ENCODE assay signal across 8 mouse cellular contexts in genomic region chr8:123884721-123885565, GRCm38 (mm10). TPM values are rescaled to one million over a fixed set of nuclear protein-coding genes. Genes with fewer than 3 reads are reported as not detected.
DNase-seq lines count a peak whose midpoint lies in the region; ATAC-seq lines count a peak whose summit lies in the region.

No protein-coding gene starts in this region.

- no peak overlapping the region for H3K4me3 ChIP-seq in kidney, embryonic 15.5 days (replicated peaks)
- H3K4me3 ChIP-seq in embryonic facial prominence, embryonic 11.5 days (ENCODE audit: low read depth, low read length), result no peak overlapping the region
- peak overlapping the region; percentile 8; the same call in 1 of the 2 replicates for H3K4me3 ChIP-seq in hindbrain, embryonic 13.5 days
- no peak overlapping the region for H3K4me3 ChIP-seq in macrophage (ENCODE audit: inconsistent target)
- H3K4me3 ChIP-seq in stomach, embryonic 14.5 days (ENCODE audit: low read depth, low read length), result no peak overlapping the region

- no peak for DNase-seq in kidney, adult 18-20 months
- DNase-seq in embryonic facial prominence, embryonic 11.5 days (ENCODE audit: low spot score), result peak; percentile 21
- DNase-seq in kidney, adult 11 months, result no peak

- H3K36me3 ChIP-seq in kidney, embryonic 15.5 days, result no peaks in the 10 kb centered on the region
- H3K36me3 ChIP-seq in embryonic facial prominence, embryonic 11.5 days (replicated peaks; ENCODE audit: control insufficient read depth, insufficient read depth, low read depth, low read length), result no peaks in the 10 kb centered on the region
- H3K36me3 ChIP-seq in hindbrain, embryonic 13.5 days, result no peaks in the 10 kb centered on the region
- H3K36me3 ChIP-seq in macrophage (ENCODE audit: inconsistent target), result no peaks in the 10 kb centered on the region
- H3K36me3 ChIP-seq in stomach, embryonic 14.5 days (ENCODE audit: control insufficient read depth, insufficient read depth, low read length), result no peaks in the 10 kb centered on the region

- no peaks in the 10 kb centered on the region for H3K9me3 ChIP-seq in kidney, embryonic 15.5 days (replicated peaks)
- H3K9me3 ChIP-seq in embryonic facial prominence, embryonic 11.5 days (replicated peaks; ENCODE audit: control insufficient read depth, low read length), result no peaks in the 10 kb centered on the region
- no peaks in the 10 kb centered on the region for H3K9me3 ChIP-seq in hindbrain, embryonic 13.5 days
- no peaks in the 10 kb centered on the region for H3K9me3 ChIP-seq in stomach, embryonic 14.5 days (ENCODE audit: control insufficient read depth, low read depth, low read length)

- H3K27ac ChIP-seq in kidney, embryonic 15.5 days, result no peak overlapping the region
- no peak overlapping the region for H3K27ac ChIP-seq in embryonic facial prominence, embryonic 11.5 days (replicated peaks; ENCODE audit: low read depth, low read length)
- H3K27ac ChIP-seq in hindbrain, embryonic 13.5 days, result peak overlapping the region; percentile 80
- peak overlapping the region; percentile 99 for H3K27ac ChIP-seq in macrophage
- no peak overlapping the region for H3K27ac ChIP-seq in stomach, embryonic 14.5 days (ENCODE audit: low read length)

- peak; percentile 29; the same call in 1 of the 2 replicates for ATAC-seq in kidney, embryonic 15.5 days (replicated peaks; ENCODE audit: low FRiP score)
- peak; percentile 82 for ATAC-seq in embryonic facial prominence, embryonic 11.5 days (replicated peaks; ENCODE audit: insufficient number of reproducible peaks, low FRiP score, low TSS enrichment, low read depth)
- ATAC-seq in hindbrain, embryonic 13.5 days (ENCODE audit: low FRiP score), result peak; percentile 87
- peak; percentile 75 for ATAC-seq in stomach, embryonic 14.5 days (ENCODE audit: insufficient number of reproducible peaks, insufficient read depth, low FRiP score, low read depth)
- ATAC-seq in monocyte, adult 5-6 weeks (replicated peaks; ENCODE audit: insufficient number of reproducible peaks, low FRiP score, low TSS enrichment, poor library complexity, severe bottlenecking), result no peak

- no peaks in the 10 kb centered on the region for H3K79me2 ChIP-seq in macrophage (ENCODE audit: inconsistent target)

- H3K9ac ChIP-seq in kidney, embryonic 15.5 days, result no peak overlapping the region
- H3K9ac ChIP-seq in embryonic facial prominence, embryonic 11.5 days (replicated peaks; ENCODE audit: low read length), result peak overlapping the region; percentile 18
- H3K9ac ChIP-seq in hindbrain, embryonic 13.5 days, result peak overlapping the region; percentile 35; the same call in 1 of the 2 replicates
- H3K9ac ChIP-seq in stomach, embryonic 14.5 days (replicated peaks; ENCODE audit: low read depth, low read length), result no peak overlapping the region

- 7% methylated on average over 14 of the region's 14 CpGs for WGBS in kidney, embryonic 15.5 days
- 5% methylated on average over 13 of the region's 14 CpGs for WGBS in embryonic facial prominence, embryonic 11.5 days
- 10% methylated on average over 14 of the region's 14 CpGs for WGBS in hindbrain, embryonic 13.5 days
- WGBS in macrophage (ENCODE audit: missing documents), result 16% methylated on average over 12 of the region's 14 CpGs
- 5% methylated on average over 14 of the region's 14 CpGs for WGBS in stomach, embryonic 14.5 days

- H3K4me2 ChIP-seq in kidney, embryonic 15.5 days, result no peak overlapping the region
- H3K4me2 ChIP-seq in embryonic facial prominence, embryonic 11.5 days (ENCODE audit: low read depth, low read length), result peak overlapping the region; percentile 10; the same call in 1 of the 2 replicates
- peak overlapping the region; percentile 40 for H3K4me2 ChIP-seq in hindbrain, embryonic 13.5 days
- H3K4me2 ChIP-seq in stomach, embryonic 14.5 days (replicated peaks; ENCODE audit: low read depth, low read length), result peak overlapping the region; percentile 18; the same call in 1 of the 2 replicates

- peaks cover 37% of the 10 kb centered on the region for H3K27me3 ChIP-seq in kidney, embryonic 15.5 days
- H3K27me3 ChIP-seq in embryonic facial prominence, embryonic 11.5 days (ENCODE audit: control insufficient read depth, insufficient read depth, low read length), result no peaks in the 10 kb centered on the region
- peaks cover 38% of the 10 kb centered on the region for H3K27me3 ChIP-seq in hindbrain, embryonic 13.5 days
- no peaks in the 10 kb centered on the region for H3K27me3 ChIP-seq in stomach, embryonic 14.5 days (ENCODE audit: control insufficient read depth, insufficient read depth, low read length)

- H3K4me1 ChIP-seq in kidney, embryonic 15.5 days, result no peaks in the 10 kb centered on the region; the same call in 1 of the 2 replicates
- peaks cover 3% of the 10 kb centered on the region; the same call in 1 of the 2 replicates for H3K4me1 ChIP-seq in embryonic facial prominence, embryonic 11.5 days (ENCODE audit: control insufficient read depth, insufficient read depth, low read length)
- H3K4me1 ChIP-seq in hindbrain, embryonic 13.5 days (replicated peaks), result peaks cover 25% of the 10 kb centered on the region
- H3K4me1 ChIP-seq in stomach, embryonic 14.5 days (ENCODE audit: control insufficient read depth, insufficient read depth, low read length), result peaks cover 5% of the 10 kb centered on the region; the same call in 1 of the 2 replicates

RNA-seq across cellular contexts. Expression of gene Acta1, which starts 9.6 kb away (rescaled TPM):
- 132 and 232 TPM in 2 replicates for polyA plus RNA-seq in kidney, embryonic 15.5 days (2015; fragmentation: Nextera tagmentation; extraction: Ambion mirVana)
- polyA plus RNA-seq in embryonic facial prominence, embryonic 11.5 days (2014; fragmentation: Nextera tagmentation; extraction: Ambion mirVana), result 4.9 and 10.2 TPM in 2 replicates
- polyA plus RNA-seq in hindbrain, embryonic 13.5 days (2015; fragmentation: Nextera tagmentation; extraction: Ambion mirVana), result 7.4 and 9.9 TPM in 2 replicates
- total RNA-seq in macrophage (2018; cell fraction: chromatin; rRNA removed), result under 1 TPM in 2 of 26 experiments, not detected in 24; 0.47 to 0.71 TPM
- under 1 TPM in 2 of 26 experiments, not detected in 24; 0.05 to 0.13 TPM for total RNA-seq in macrophage (2018; cell fraction: cytosol; rRNA removed)
- total RNA-seq in macrophage (2018; cell fraction: nucleus; rRNA removed), result not detected
- not detected in 3 replicates for polyA plus RNA-seq in macrophage (2018)
- polyA plus RNA-seq in stomach, embryonic 14.5 days (2014; fragmentation: Nextera tagmentation; extraction: Ambion mirVana), result 4.1 and 7.8 TPM in 2 replicates
- total RNA-seq in monocyte, adult 5-6 weeks (2017), result not detected in 3 replicates

RNA-seq across cellular contexts. Expression of gene Ccsap, which starts 24.9 kb away (rescaled TPM):
- 3.5 TPM in 2 replicates for polyA plus RNA-seq in kidney, embryonic 15.5 days (2015; fragmentation: Nextera tagmentation; extraction: Ambion mirVana)
- polyA plus RNA-seq in embryonic facial prominence, embryonic 11.5 days (2014; fragmentation: Nextera tagmentation; extraction: Ambion mirVana), result 5.6 and 6.9 TPM in 2 replicates
- 4.0 and 4.1 TPM in 2 replicates for polyA plus RNA-seq in hindbrain, embryonic 13.5 days (2015; fragmentation: Nextera tagmentation; extraction: Ambion mirVana)
- total RNA-seq in macrophage (2018; cell fraction: chromatin; rRNA removed), result 10 to 100 TPM in 2 of 26 experiments, 1 to 10 TPM in 22, under 1 TPM in 2; 0.91 to 17.6 (median 4.5) TPM
- total RNA-seq in macrophage (2018; cell fraction: cytosol; rRNA removed), result 1 to 10 TPM in 23 of 26 experiments, under 1 TPM in 3; 0.30 to 4.9 (median 2.5) TPM
- 10 to 100 TPM in 3 of 26 experiments, 1 to 10 TPM in 20, under 1 TPM in 3; 0.69 to 16.2 (median 4.4) TPM for total RNA-seq in macrophage (2018; cell fraction: nucleus; rRNA removed)
- polyA plus RNA-seq in macrophage (2018), result 2.6 to 6.1 TPM (median 3.2 TPM) in 3 replicates
- polyA plus RNA-seq in stomach, embryonic 14.5 days (2014; fragmentation: Nextera tagmentation; extraction: Ambion mirVana), result 3.6 and 4.6 TPM in 2 replicates
- 3.1 to 8.9 TPM (median 6.7 TPM) in 3 replicates for total RNA-seq in monocyte, adult 5-6 weeks (2017)

Comparison
In these comparisons a context has a peak if more than half of its experiments do, and no peak if none do; other contexts are left out.
1. H3K27ac ChIP-seq: peak in hindbrain, embryonic 13.5 days (single experiment) and macrophage (single experiment); none in kidney, embryonic 15.5 days (single experiment), embryonic facial prominence, embryonic 11.5 days (single experiment) and stomach, embryonic 14.5 days (single experiment).
2. H3K9ac ChIP-seq: peak in embryonic facial prominence, embryonic 11.5 days (single experiment) and hindbrain, embryonic 13.5 days (single experiment); none in kidney, embryonic 15.5 days (single experiment) and stomach, embryonic 14.5 days (single experiment).
3. RNA of gene Acta1, which starts 9.6 kb away (polyA plus RNA-seq): 132 to 232 TPM in kidney, embryonic 15.5 days; 4.9 to 10.2 TPM in embryonic facial prominence, embryonic 11.5 days, 7.4 to 9.9 TPM in hindbrain, embryonic 13.5 days, 4.1 to 7.8 TPM in stomach, embryonic 14.5 days and not detected in macrophage; every median in the first group is over 10 times any median in the second.